Mouse (Mus musculus) kidney, adult 10 weeks (tissue): ENCODE results near the gene Rab6b. TPM values are rescaled to one million over a fixed set of nuclear protein-coding genes. Genes with fewer than 3 reads are reported as not detected.

ENCODE experiments used
- polyA plus RNA-seq: library from polyadenylated mRNA; stranded (reverse); fragments of 350-450 nt; fragmentation: Illumina TruSeq; extraction: RNeasy Lipid Tissue Mini Kit (QIAGEN cat#74804); gene quantifications from one replicate; pipeline ENCODE4 v1.2.3, GENCODE M21; 2014; ENCODE audit warnings: low read depth, low replicate concordance

Gene Rab6b
- polyA plus RNA-seq, result 11.0 TPM

DNA sequence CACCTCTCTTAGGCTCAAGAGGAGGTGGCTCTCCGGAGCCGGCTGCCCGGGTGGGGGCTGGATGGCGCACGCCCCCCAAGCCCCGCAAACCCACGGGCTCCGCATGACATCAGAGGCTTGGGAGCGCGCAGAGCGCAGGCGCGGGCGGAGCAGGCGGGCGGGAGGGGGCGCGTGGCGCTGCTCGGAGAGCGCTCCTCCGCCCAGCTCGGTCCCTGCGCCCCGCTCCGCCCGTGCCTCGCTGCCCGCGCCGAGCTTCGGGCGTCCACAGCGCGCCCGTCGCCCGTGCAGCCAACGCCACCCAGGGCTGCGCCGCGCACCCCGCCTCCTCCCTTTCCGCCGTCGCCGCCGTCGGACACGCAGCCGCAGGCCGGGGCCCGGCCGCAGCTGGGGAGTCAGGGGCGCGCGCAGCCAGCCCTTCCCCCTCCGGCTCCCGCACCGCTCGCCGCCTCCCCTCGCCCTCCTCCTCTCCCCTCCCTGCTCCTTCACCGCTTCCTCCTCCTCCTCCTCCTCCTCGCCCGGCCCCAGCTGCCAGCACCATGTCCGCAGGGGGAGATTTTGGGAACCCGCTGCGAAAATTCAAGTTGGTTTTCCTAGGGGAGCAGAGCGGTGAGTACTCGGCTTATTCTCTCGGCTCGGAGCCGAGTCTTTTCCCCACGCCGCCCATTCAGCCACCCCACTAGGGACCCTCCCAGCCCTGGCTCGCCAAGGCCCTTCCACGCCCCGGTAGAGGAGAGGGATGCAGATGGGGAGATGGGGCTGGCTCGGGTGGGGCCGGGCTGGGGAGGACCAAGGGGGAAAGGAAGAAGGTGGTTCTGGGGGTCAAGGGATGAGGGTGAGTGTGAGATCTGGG is at the start of gene Rab6b:
Gene Rab6b, plus strand, starts transcription at position 167 of the 850 bp plus-strand sequence.

DNA sequence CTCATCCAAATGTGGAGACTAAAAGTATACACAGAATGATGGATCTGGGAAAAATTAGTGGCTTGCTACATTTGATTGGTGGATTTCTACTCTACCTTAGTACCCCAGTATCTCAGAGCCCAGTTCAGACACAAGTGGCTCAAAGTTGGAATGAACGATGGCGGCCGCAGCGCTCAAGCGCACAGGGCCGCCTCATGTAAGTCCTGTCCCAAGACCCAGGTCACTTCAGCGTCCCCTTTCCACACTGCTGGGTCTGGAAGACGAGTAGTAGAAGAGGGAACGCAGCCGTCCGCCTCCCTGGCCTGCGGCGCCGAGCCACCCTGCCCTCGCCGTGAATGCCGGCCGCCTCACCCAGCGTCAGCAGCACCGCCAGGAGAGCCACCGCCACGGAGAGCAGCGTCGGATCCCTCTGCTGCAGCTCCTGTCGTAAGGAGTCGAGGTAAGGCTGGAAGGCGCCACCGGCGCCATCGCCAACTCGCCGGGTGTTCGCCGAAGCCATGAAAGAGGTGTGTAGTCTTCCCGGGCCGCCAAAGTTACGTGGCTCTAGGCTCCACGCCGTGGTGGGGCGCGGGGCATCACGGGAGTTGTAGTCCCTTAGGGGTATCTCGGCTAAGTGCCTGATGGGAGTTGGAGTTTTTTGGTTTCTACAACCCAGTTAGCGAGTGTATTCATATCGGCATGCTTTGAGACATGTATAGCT is 90.1 kb downstream of the Rab6b start, which contains the start of gene Srprb:
Gene Srprb, minus strand, starts transcription at position 577 of the 700 bp plus-strand sequence.

DNA sequence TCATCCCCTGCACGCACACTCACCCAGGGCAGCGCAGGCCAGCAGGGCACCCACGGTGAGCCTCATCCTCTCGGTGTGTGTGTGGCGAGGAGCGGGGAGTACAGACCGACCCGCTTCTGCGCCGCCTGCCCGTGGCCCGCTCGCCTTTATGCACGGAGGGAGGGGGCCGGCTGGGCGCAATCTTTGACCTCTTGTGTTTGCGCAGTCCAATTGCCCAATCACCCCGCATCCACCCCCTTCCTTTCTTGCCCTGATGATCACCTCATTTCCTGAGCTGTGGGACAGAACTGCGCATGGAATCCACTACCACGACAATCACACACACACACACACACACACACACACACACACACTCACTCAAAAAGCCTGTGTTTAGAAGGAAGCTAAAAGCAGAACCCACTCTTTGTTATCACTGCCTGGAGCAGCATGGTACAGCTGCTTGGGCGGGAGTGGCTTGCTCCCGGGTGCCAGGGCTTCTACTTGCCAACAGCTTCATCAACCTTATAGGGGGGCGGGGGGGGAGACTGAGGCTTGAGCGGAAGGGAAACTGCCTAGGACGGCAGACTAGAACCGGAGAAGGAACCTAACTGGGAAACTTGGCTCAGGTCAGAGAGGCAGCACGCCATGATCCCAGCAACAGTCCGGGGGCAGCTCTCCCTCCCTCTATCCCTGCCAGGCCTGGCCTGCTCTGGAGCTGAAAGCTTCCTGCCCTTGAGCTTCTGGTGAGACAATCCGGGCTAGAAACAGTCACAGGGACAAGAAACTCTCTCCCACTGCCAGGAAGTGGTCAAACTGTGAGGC is 118.8 kb downstream of the Rab6b start, which contains the start of the genes Gm20425 and Trf:
Gene Gm20425, minus strand, starts transcription at position 157 of the 801 bp plus-strand sequence.
Gene Trf, minus strand, starts transcription at position 294 of the 801 bp plus-strand sequence.

Other genes with a start within 250 kb of the Rab6b start
- 4.4 TPM for gene Slco2a1, start 123.1 kb upstream of the Rab6b start, polyA plus RNA-seq
- gene Srprb, start 90.3 kb downstream of the Rab6b start, polyA plus RNA-seq, result 8.9 TPM
- gene Gm20425, start 118.5 kb downstream of the Rab6b start, polyA plus RNA-seq, result 2.6 TPM
- 80.1 TPM for gene Trf, start 118.7 kb downstream of the Rab6b start, polyA plus RNA-seq
- 0.28 TPM for gene 1300017J02Rik, start 193.3 kb downstream of the Rab6b start, polyA plus RNA-seq
- 14.4 TPM for gene Topbp1, start 193.4 kb downstream of the Rab6b start, polyA plus RNA-seq